Mouse (Mus musculus): ENCODE data around the gene Polr2e. TPM values are rescaled to one million over a fixed set of nuclear protein-coding genes. Genes with fewer than 3 reads are reported as not detected.

Polr2e gene
- polyA plus RNA-seq, 1 experiment from 2014 or later: 173 TPM

GRCm38 (mm10) chr10:80020191-80020590 lies 19.4 kb downstream of the Polr2e start:
- H3K4me1 ChIP-seq: peaks cover 14% of the 10 kb centered on the region
- H3K27me3 ChIP-seq: peaks cover 55% of the 10 kb centered on the region
- ATAC-seq (ENCODE audit: low FRiP score, low read depth): no peak
- no peak overlapping the region for H3K9ac ChIP-seq (replicated peaks)
- H3K4me2 ChIP-seq (replicated peaks): peak overlapping the region; percentile 39
- no peak overlapping the region for H3K27ac ChIP-seq (replicated peaks)
- H3K36me3 ChIP-seq: no peaks in the 10 kb centered on the region
- H3K9me3 ChIP-seq: no peaks in the 10 kb centered on the region
- 16% methylated on average over 11 of the region's 11 CpGs for WGBS
- peak overlapping the region; percentile 17; the same call in 1 of the 2 replicates for H3K4me3 ChIP-seq

DNA sequence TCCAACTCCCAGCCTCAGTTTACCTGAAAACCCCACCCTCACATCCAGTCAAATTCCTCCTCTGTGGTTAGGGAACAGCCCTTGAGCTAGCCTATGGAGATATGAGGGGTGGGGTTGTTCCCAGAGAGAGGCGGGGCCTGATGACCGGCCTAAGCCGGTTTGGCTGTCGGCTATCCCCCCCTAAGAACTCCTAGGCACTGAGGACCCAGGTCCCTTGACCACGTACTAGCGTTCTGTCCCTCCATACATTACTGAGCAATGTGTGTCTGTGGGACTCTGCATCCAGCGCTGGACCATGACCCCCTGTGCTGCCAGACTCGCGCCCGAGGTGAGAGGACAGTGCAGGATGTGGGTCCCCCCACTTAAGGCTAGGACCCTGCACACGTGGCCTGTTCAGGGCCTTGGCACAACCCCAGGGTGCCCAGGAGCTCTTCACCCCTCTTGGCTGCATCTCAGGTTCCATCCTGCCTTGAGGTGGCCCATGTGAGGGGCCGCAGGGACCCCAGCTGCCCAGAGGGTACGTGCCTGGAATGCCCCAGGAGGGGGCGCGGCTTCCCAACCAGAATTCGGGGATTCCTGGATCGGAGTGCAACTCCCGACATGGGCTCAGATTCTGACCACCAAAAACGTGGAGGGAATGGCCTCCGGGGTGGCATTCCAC lies 20.0 kb downstream of the Polr2e start:
- no peaks in the 10 kb centered on the region for H3K9me3 ChIP-seq
- H3K4me2 ChIP-seq (replicated peaks): peak overlapping the region; percentile 39
- H3K4me1 ChIP-seq: peaks cover 14% of the 10 kb centered on the region
- H3K36me3 ChIP-seq: no peaks in the 10 kb centered on the region
- H3K9ac ChIP-seq (replicated peaks): peak overlapping the region; percentile 49; the same call in 1 of the 2 replicates
- peaks cover 61% of the 10 kb centered on the region for H3K27me3 ChIP-seq
- ATAC-seq (ENCODE audit: low FRiP score, low read depth): 0 out of 2 replicates have a peak, but pooled peaks have one; percentile 34
- H3K27ac ChIP-seq (replicated peaks): no peak overlapping the region
- 5% methylated on average over 20 of the region's 20 CpGs for WGBS
- peak overlapping the region; percentile 17; the same call in 1 of the 2 replicates for H3K4me3 ChIP-seq

DNA sequence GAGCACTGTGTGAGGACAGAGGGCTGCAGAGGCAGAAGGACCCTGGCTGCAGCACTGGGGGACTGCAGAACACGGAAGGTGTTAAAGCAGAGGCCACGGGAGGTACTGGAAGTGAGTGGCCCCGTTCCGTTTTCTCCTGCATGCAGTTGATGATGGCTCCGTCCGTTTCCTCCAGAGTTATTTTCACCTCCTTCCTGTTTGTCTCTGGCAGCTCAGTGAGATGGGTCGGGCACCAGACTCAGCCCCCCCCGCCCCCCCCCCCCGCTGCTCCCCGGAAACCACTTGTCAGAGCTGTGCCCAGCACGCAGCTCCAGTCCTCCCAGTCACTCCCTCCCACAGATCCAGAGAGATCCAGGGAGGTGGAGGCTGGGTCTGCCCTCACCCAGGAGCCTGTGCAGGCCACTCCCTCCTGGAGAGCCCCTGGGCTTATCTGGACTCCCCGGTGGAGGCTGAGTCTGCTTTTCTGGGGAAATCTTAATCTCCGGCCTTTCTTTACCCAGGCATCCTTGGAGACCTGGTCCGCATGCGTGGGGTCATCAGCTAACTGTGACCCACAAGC lies 20.8 kb downstream of the Polr2e start:
- Histone ChIP-seq H3K27me3 (peaks cover 69% of the 10 kb centered on the region), H3K27ac (replicated peaks) (no peak overlapping the region), H3K9ac (replicated peaks) (0 out of 2 replicates have a peak overlapping the region, but pooled peaks have one; percentile 49), H3K4me3 (no peak overlapping the region), H3K4me2 (replicated peaks) (no peak overlapping the region), H3K36me3 (no peaks in the 10 kb centered on the region), H3K4me1 (peaks cover 14% of the 10 kb centered on the region), H3K9me3 (no peaks in the 10 kb centered on the region)
- 7% methylated on average over 14 of the region's 15 CpGs for WGBS
- ATAC-seq (ENCODE audit: low FRiP score, low read depth): no peak

DNA sequence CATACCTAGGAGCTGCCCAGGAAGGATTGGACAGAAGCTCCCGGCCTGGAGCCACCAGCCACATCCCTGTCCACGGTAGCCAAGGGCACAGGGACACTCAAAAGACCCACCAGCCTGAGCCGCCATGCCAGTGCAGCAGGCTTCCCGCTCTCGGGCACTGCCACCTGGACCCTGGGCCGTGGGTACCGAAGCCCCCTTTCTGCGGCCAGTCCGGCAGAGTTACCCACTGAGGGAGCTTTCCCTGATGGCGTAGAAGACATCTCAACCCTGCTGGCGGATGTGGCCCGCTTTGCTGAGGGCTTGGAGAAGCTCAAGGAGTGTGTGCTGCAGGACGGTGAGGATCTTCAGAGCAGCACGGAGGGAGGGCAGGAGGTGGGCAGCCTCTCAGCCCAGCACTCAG lies 21.8 kb downstream of the Polr2e start:
- no peaks in the 10 kb centered on the region for H3K36me3 ChIP-seq
- no peak overlapping the region for H3K4me3 ChIP-seq
- H3K9me3 ChIP-seq: no peaks in the 10 kb centered on the region
- no peak overlapping the region for H3K27ac ChIP-seq (replicated peaks)
- H3K4me1 ChIP-seq: peaks cover 14% of the 10 kb centered on the region
- 82% methylated on average over 14 of the region's 14 CpGs for WGBS
- no peak for ATAC-seq (ENCODE audit: low FRiP score, low read depth)
- H3K9ac ChIP-seq (replicated peaks): no peak overlapping the region
- H3K4me2 ChIP-seq (replicated peaks): no peak overlapping the region
- peaks cover 79% of the 10 kb centered on the region for H3K27me3 ChIP-seq

DNA sequence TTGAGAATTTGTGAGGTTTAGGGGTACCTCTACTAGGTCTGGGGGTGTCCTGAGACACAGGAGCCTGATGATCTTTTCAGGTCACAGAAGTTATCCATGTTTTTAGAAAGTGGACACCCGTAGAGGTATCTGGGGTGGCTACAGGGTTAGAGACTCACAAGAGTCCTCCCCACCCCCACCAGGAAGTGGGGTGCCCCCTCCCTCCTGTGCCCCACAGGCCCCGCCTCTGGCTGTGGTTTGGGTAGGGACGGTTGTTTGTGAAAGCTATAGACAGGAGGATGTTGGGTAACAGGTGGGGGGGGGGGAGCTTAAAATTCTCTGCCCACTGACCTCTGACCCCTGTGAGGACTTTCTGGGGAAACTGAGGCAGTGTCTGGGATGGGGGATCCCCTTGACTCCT lies 22.2 kb downstream of the Polr2e start:
- Histone ChIP-seq H3K27ac (replicated peaks) (no peak overlapping the region), H3K36me3 (no peaks in the 10 kb centered on the region), H3K4me3 (no peak overlapping the region), H3K9ac (replicated peaks) (no peak overlapping the region), H3K27me3 (peaks cover 83% of the 10 kb centered on the region), H3K4me2 (replicated peaks) (no peak overlapping the region), H3K9me3 (no peaks in the 10 kb centered on the region), H3K4me1 (peaks cover 14% of the 10 kb centered on the region)
- ATAC-seq (ENCODE audit: low FRiP score, low read depth): no peak
- 77% methylated on average over 3 of the region's 3 CpGs for WGBS

DNA sequence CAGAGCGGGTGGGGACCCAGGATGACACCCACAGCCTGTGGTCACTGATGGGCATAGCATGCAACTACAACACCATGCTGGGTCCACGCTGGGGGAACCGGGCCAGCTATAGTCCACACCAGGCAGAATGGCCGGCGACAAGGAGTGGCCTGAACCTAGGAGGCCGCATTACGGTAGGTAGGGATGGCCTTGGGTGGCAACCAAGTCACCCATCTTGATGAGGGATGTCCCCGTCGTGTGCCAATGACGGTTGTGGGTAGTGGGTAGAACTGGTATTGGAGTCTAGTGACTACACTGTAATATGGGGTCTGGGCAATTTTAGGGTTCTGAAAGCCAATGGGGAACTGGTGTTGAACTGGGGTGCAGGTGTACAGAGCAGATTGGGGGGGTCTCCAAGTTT lies 22.7 kb downstream of the Polr2e start:
- ATAC-seq (ENCODE audit: low FRiP score, low read depth): no peak
- no peaks in the 10 kb centered on the region for H3K9me3 ChIP-seq
- peaks cover 87% of the 10 kb centered on the region for H3K27me3 ChIP-seq
- H3K36me3 ChIP-seq: peaks cover 3% of the 10 kb centered on the region; the same call in 1 of the 2 replicates
- no peak overlapping the region for H3K4me3 ChIP-seq
- WGBS: 90% methylated on average over 10 of the region's 10 CpGs
- H3K9ac ChIP-seq (replicated peaks): no peak overlapping the region
- H3K27ac ChIP-seq (replicated peaks): no peak overlapping the region
- H3K4me1 ChIP-seq: peaks cover 14% of the 10 kb centered on the region
- no peak overlapping the region for H3K4me2 ChIP-seq (replicated peaks)

- Histone ChIP-seq H3K4me1 (peaks cover 14% of the 10 kb centered on the region), H3K4me2 (replicated peaks) (no peak within 1 kb of the TSS), H3K9ac (replicated peaks) (no peak within 1 kb of the TSS), H3K9me3 (no peaks in the 10 kb centered on the region), H3K36me3 (peaks cover 7% of the 10 kb centered on the region; the same call in 1 of the 2 replicates), H3K27me3 (peaks cover 91% of the 10 kb centered on the region), H3K4me3 (no peak within 1 kb of the TSS), H3K27ac (replicated peaks) (no peak within 1 kb of the TSS)
- 68% methylated on average over 11 of the region's 11 CpGs for WGBS
- no peak for ATAC-seq (ENCODE audit: low FRiP score, low read depth)
These were observed 23.1 kb downstream of the Polr2e start, which contains the start of gene Arhgap45 for GRCm38 (mm10) chr10:80016511-80016910. Gene Arhgap45 (plus strand): TSS chr10:80016653.

DNA sequence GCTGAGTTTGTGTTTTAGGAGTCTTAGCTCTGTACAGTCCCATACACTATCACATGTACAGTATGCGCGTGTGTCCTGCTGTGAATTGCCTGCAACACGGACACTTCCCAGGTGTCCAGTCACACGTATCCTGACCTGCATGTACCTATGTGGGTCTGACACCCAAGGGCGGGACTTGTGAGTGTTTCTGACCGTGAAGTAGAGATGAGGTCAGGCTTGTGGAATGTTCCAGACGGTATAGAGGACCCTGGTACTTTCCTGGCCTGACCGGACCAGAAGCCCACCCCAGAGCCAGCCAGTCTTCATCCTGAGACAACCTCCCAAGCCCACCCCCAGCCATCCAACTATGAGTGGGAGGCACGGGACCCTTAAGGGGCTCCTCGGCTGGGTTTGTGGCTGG lies 24.0 kb downstream of the Polr2e start:
- WGBS: 81% methylated on average over 10 of the region's 10 CpGs

DNA sequence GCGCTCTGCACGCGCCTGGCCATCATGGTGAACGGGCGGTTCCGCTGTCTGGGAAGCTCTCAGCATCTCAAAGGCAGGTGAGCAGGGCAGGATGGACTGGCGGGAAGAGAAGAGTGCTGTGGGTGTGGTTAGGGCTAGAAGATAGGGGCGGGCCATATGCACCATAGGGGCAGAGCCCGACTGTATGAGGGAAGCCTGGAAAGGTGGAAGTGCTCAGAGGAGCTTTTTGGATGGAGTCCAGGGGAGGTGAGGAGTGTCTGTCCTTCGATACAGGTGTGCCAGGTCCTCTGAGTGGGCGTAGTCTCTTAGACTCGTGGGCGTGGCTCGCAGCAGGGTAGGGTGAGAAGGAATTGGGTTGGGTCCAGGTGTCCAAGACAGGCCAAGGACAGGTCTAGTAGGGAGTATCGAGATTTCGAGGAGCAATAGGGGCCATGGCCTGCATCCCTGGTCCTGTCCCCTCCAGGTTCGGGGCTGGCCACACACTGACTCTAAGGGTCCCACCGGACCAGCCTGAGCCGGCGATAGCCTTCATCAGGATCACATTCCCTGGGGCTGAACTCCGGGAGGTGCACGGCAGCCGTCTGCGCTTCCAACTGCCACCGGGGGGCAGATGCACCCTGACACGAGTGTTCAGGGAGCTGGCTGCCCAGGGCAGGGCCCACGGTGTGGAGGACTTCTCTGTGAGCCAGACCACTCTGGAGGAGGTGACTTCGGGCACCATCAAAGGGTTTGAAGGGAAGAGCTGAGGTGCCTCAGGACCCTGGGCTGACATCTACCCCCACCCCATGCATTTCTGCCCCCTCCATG lies 24.9 kb downstream of the Polr2e start:
- WGBS: 25% methylated on average over 28 of the region's 28 CpGs
- Histone ChIP-seq H3K9me3 (peaks cover 15% of the 10 kb centered on the region), H3K4me3 (no peak overlapping the region), H3K4me2 (replicated peaks) (no peak overlapping the region), H3K36me3 (peaks cover 23% of the 10 kb centered on the region), H3K4me1 (peaks cover 10% of the 10 kb centered on the region), H3K27ac (replicated peaks) (no peak overlapping the region), H3K9ac (replicated peaks) (no peak overlapping the region), H3K27me3 (peaks cover 77% of the 10 kb centered on the region)
- ATAC-seq (ENCODE audit: low FRiP score, low read depth): no peak

More for the DNA sequence above, 24.0 kb downstream of the Polr2e start:
- H3K27me3 ChIP-seq: peaks cover 85% of the 10 kb centered on the region
- no peak overlapping the region for H3K9ac ChIP-seq (replicated peaks)
- H3K27ac ChIP-seq (replicated peaks): no peak overlapping the region
- peaks cover 16% of the 10 kb centered on the region; the same call in 1 of the 2 replicates for H3K36me3 ChIP-seq
- no peak overlapping the region for H3K4me3 ChIP-seq
- H3K9me3 ChIP-seq: 0 out of 2 replicates have a peak, but pooled peaks cover 7% of the 10 kb centered on the region
- ATAC-seq (ENCODE audit: low FRiP score, low read depth): no peak
- peaks cover 14% of the 10 kb centered on the region for H3K4me1 ChIP-seq
- no peak overlapping the region for H3K4me2 ChIP-seq (replicated peaks)

DNA sequence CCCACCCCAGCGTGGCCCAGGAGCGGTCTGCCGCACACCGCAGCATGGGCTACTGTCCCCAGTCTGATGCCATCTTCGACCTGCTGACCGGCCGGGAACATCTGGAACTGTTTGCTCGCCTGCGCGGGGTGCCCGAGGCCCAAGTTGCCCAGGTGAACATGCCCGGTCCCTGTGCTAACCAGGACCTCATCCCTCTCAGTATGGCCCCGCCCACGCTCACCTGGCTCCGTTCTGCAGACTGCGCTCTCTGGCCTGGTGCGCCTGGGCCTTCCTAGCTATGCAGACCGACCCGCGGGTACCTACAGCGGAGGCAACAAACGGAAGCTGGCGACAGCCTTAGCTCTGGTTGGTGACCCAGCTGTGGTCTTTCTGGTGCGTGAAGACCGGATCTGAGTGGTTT lies 26.0 kb downstream of the Polr2e start:
- H3K4me1 ChIP-seq: 0 out of 2 replicates have a peak, but pooled peaks cover under 1% of the 10 kb centered on the region
- H3K4me2 ChIP-seq (replicated peaks): no peak overlapping the region
- peaks cover 31% of the 10 kb centered on the region for H3K36me3 ChIP-seq
- peaks cover 16% of the 10 kb centered on the region for H3K9me3 ChIP-seq
- no peak for ATAC-seq (ENCODE audit: low FRiP score, low read depth)
- H3K9ac ChIP-seq (replicated peaks): no peak overlapping the region
- 32% methylated on average over 25 of the region's 25 CpGs for WGBS
- no peak overlapping the region for H3K4me3 ChIP-seq
- H3K27me3 ChIP-seq: peaks cover 67% of the 10 kb centered on the region
- no peak overlapping the region for H3K27ac ChIP-seq (replicated peaks)

DNA sequence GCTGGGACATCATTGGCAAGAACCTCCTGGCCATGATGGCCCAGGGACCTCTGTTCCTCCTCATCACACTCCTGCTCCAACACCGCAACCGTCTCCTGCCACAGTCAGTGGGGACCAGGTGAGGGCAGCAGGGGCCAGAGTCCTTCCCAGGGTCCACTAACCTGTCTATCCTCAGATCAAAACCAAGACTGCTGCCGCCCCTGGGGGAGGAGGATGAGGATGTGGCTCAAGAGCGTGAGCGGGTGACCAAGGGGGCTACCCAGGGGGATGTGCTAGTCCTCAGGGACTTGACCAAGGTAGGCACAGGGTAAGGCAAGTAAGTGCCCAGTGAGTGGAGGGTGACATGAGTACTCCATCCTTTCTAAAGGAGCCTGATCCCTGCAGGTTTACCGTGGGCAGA lies 27.9 kb downstream of the Polr2e start:
- Histone ChIP-seq H3K27ac (replicated peaks) (no peak overlapping the region), H3K27me3 (peaks cover 53% of the 10 kb centered on the region), H3K9me3 (peaks cover 16% of the 10 kb centered on the region), H3K4me1 (no peaks in the 10 kb centered on the region), H3K4me2 (replicated peaks) (no peak overlapping the region), H3K4me3 (no peak overlapping the region), H3K9ac (replicated peaks) (no peak overlapping the region), H3K36me3 (peaks cover 33% of the 10 kb centered on the region)
- ATAC-seq (ENCODE audit: low FRiP score, low read depth): no peak
- 85% methylated on average over 6 of the region's 6 CpGs for WGBS

DNA sequence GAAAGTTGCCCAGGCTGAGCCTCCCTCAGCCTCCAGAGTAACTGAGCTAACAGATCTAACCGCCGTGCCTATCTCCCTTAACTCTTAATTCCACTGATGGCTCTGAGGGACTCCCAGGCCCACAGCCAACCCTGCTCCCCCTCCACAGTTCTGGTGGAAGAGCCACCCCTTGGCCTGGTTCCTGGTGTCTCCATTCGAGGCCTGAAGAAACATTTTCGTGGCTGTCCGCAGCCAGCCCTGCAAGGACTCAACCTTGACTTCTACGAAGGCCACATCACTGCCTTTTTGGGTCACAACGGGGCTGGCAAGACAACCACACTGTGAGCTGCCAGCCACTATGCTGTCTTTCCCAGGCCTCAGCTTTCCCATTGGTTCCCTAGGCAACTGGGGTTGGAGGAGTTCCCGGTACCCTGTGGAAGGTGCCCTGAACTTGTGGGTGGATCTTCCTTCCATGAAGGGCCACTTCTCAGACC lies 35.3 kb downstream of the Polr2e start:
- Histone ChIP-seq H3K4me3 (no peak overlapping the region), H3K36me3 (peaks cover 8% of the 10 kb centered on the region; the same call in 1 of the 2 replicates), H3K9ac (replicated peaks) (no peak overlapping the region), H3K9me3 (no peaks in the 10 kb centered on the region), H3K27ac (replicated peaks) (no peak overlapping the region), H3K27me3 (peaks cover 54% of the 10 kb centered on the region), H3K4me1 (no peaks in the 10 kb centered on the region), H3K4me2 (replicated peaks) (no peak overlapping the region)
- no peak for ATAC-seq (ENCODE audit: low FRiP score, low read depth)
- 91% methylated on average over 8 of the region's 8 CpGs for WGBS

All from midbrain, embryonic 12.5 days (tissue).